ENCODE assay signal across 25 mouse cellular contexts in genomic region chr10:10550134-10550533, GRCm38 (mm10). TPM values are rescaled to one million over a fixed set of nuclear protein-coding genes. Genes with fewer than 3 reads are reported as not detected.
A peak's percentile ranks its signal among the peaks of the same experiment; 100 is the strongest.
DNase-seq lines count a peak whose midpoint lies in the region; ATAC-seq and TF ChIP-seq lines count a peak whose summit lies in the region.
"Had no signal": no experiment of that assay in that cellular context is flagged by ENCODE, and none has a peak within 500 bp of the region (broad histone marks: within the 10 kb centered on the region; RNA-seq: fewer than 3 reads in every experiment).

No protein-coding gene starts in this region.

- H3K79me2 ChIP-seq in C2C12 (ENCODE audit: control insufficient read depth, insufficient read depth) = no peaks in the 10 kb centered on the region

- H3K27me3 ChIP-seq in C2C12 (ENCODE audit: control insufficient read depth, insufficient read depth, insufficient read length) = no peaks in the 10 kb centered on the region
- no peaks in the 10 kb centered on the region for H3K27me3 ChIP-seq in midbrain, embryonic 11.5 days (ENCODE audit: control insufficient read depth, insufficient read depth, low read length)
- H3K27me3 ChIP-seq in liver, embryonic 11.5 days (replicated peaks; ENCODE audit: control insufficient read depth, insufficient read depth, low read length) = no peaks in the 10 kb centered on the region
- H3K27me3 ChIP-seq: embryonic facial prominence, embryonic 13.5 days; embryonic facial prominence, embryonic 15.5 days; forebrain, embryonic 12.5 days had no signal

- H3K9me3 ChIP-seq in midbrain, embryonic 11.5 days (ENCODE audit: control insufficient read depth, low read length) = no peaks in the 10 kb centered on the region
- H3K9me3 ChIP-seq in liver, embryonic 11.5 days (ENCODE audit: control insufficient read depth, low read length) = no peaks in the 10 kb centered on the region
- H3K9me3 ChIP-seq: embryonic facial prominence, embryonic 13.5 days; embryonic facial prominence, embryonic 15.5 days; forebrain, embryonic 10.5 days; forebrain, embryonic 12.5 days had no signal

- 84% methylated on average over 1 of the region's 1 CpGs for WGBS in midbrain, embryonic 11.5 days
- WGBS in liver, embryonic 11.5 days = 72% methylated on average over 1 of the region's 1 CpGs

- no peak overlapping the region for H3K27ac ChIP-seq in midbrain, embryonic 11.5 days (ENCODE audit: low read depth, low read length)
- no peak overlapping the region for H3K27ac ChIP-seq in liver, embryonic 11.5 days (ENCODE audit: low read depth, low read length)
- H3K27ac ChIP-seq: embryonic facial prominence, embryonic 13.5 days; embryonic facial prominence, embryonic 15.5 days; forebrain, embryonic 10.5 days; forebrain, embryonic 12.5 days had no signal

- no peak for ATAC-seq in midbrain, embryonic 11.5 days (ENCODE audit: low FRiP score)
- ATAC-seq in liver, embryonic 11.5 days (replicated peaks; ENCODE audit: low FRiP score) = no peak
- ATAC-seq: activated CD4-positive, CD25-positive, alpha-beta regulatory T cell, adult 4 months; forebrain, embryonic 14.5 days; forebrain, embryonic 16.5 days had no signal

- H3ac ChIP-seq in C2C12 (ENCODE audit: control insufficient read depth, insufficient read length, low read depth) = no peak overlapping the region

- H3K36me3 ChIP-seq in C2C12 (ENCODE audit: control insufficient read depth, insufficient read depth) = no peaks in the 10 kb centered on the region
- no peaks in the 10 kb centered on the region for H3K36me3 ChIP-seq in midbrain, embryonic 11.5 days (ENCODE audit: control insufficient read depth, insufficient read depth, low read length)
- no peaks in the 10 kb centered on the region for H3K36me3 ChIP-seq in liver, embryonic 11.5 days (ENCODE audit: control insufficient read depth, insufficient read depth, low read length)
- H3K36me3 ChIP-seq: embryonic facial prominence, embryonic 13.5 days; embryonic facial prominence, embryonic 15.5 days; forebrain, embryonic 10.5 days; forebrain, embryonic 12.5 days had no signal

- H3K4me3 ChIP-seq in C2C12 (ENCODE audit: insufficient read depth, poor library complexity, severe bottlenecking) = no peak overlapping the region
- no peak overlapping the region for H3K4me3 ChIP-seq in midbrain, embryonic 11.5 days (ENCODE audit: low read depth, low read length)
- H3K4me3 ChIP-seq in liver, embryonic 11.5 days (ENCODE audit: low read depth, low read length) = no peak overlapping the region
- H3K4me3 ChIP-seq: embryonic facial prominence, embryonic 13.5 days; embryonic facial prominence, embryonic 15.5 days; erythroblast, embryonic 14.5 days; forebrain, embryonic 10.5 days; forebrain, embryonic 12.5 days had no signal

- H3K9ac ChIP-seq in midbrain, embryonic 11.5 days (ENCODE audit: low read length) = no peak overlapping the region
- no peak overlapping the region for H3K9ac ChIP-seq in liver, embryonic 11.5 days (ENCODE audit: low read depth, low read length)
- H3K9ac ChIP-seq: embryonic facial prominence, embryonic 13.5 days; embryonic facial prominence, embryonic 15.5 days; forebrain, embryonic 12.5 days had no signal

- H3K4me2 ChIP-seq in midbrain, embryonic 11.5 days = no peak overlapping the region
- no peak overlapping the region for H3K4me2 ChIP-seq in liver, embryonic 11.5 days
- H3K4me2 ChIP-seq: embryonic facial prominence, embryonic 13.5 days; embryonic facial prominence, embryonic 15.5 days; forebrain, embryonic 12.5 days had no signal

- no peaks in the 10 kb centered on the region for H3K79me3 ChIP-seq in C2C12 (ENCODE audit: low read depth)

- DNase-seq in 3T3-L1 (ENCODE audit: low read depth, low spot score) = peak; percentile 83
- peak; percentile 67 for DNase-seq in NIH3T3 (ENCODE audit: low read depth)
- peak; percentile 17 for DNase-seq in brain, adult 2 months (ENCODE audit: low read depth, low spot score)
- no peak for DNase-seq in midbrain, embryonic 11.5 days (ENCODE audit: low spot score, missing footprints)
- DNase-seq in embryo, embryonic 11 days = no peak
- no peak for DNase-seq in liver, embryonic 11.5 days (ENCODE audit: low spot score)
- no peak for DNase-seq in thymus, postnatal 25 days
- DNase-seq: adrenal gland, adult 8-10 months; adrenal gland, postnatal 14 days; adrenal gland, postnatal 36 days; B cell, adult 2 months; cerebellum, adult 11 months; cerebellum, adult 2 months; cerebellum, adult 9-10 months; cerebellum, postnatal 10 days; cerebellum, postnatal 25 days had no signal

- no peak for TF ChIP-seq CTCF in C2C12 (IDR thresholded peaks at IDR 0.05; ENCODE audit: control insufficient read depth, insufficient read depth, insufficient read length)

- H3K4me1 ChIP-seq in midbrain, embryonic 11.5 days (ENCODE audit: control insufficient read depth, insufficient read depth, low read length) = no peaks in the 10 kb centered on the region
- no peaks in the 10 kb centered on the region; the same call in 1 of the 2 replicates for H3K4me1 ChIP-seq in liver, embryonic 11.5 days (replicated peaks; ENCODE audit: control insufficient read depth, insufficient read depth, low read length)
- H3K4me1 ChIP-seq: embryonic facial prominence, embryonic 13.5 days; embryonic facial prominence, embryonic 15.5 days; forebrain, embryonic 10.5 days; forebrain, embryonic 12.5 days had no signal

TF ChIP-seq in C2C12, 6 proteins besides CTCF, POLR2A, EP300 and RAD21:
- peak; percentile 53 for TF ChIP-seq CEBPB (IDR thresholded peaks at IDR 0.05; ENCODE audit: low read depth)
- no peak for TF ChIP-seq MYOG (IDR thresholded peaks at IDR 0.05; ENCODE audit: control insufficient read depth, extremely low read depth, insufficient read length)
- no peak for TF ChIP-seq MYOD1 (IDR thresholded peaks at IDR 0.05; ENCODE audit: control insufficient read depth, insufficient read length, low read depth)
- TF ChIP-seq USF1 (IDR thresholded peaks at IDR 0.05; ENCODE audit: low read depth) = no peak
- TF ChIP-seq FOSL1 (IDR thresholded peaks at IDR 0.05; ENCODE audit: insufficient read depth, low read length, poor library complexity, severe bottlenecking) = no peak
- no peak for TF ChIP-seq MAX (IDR thresholded peaks at IDR 0.05)

RNA-seq across cellular contexts. Expression of gene Rab32, which starts 7.9 kb away (rescaled TPM):
- polyA plus RNA-seq in C2C12 (2012; fragmentation: generic; extraction: Trizol) = 1.8 TPM
- 13.0 and 13.8 TPM in 2 replicates for polyA plus RNA-seq in midbrain, embryonic 11.5 days (2014; fragmentation: Nextera tagmentation; extraction: Ambion mirVana)
- 30.3 and 31.0 TPM in 2 replicates for polyA plus RNA-seq in liver, embryonic 11.5 days (2014; fragmentation: Nextera tagmentation; extraction: Ambion mirVana)

Comparison
In these comparisons a context has a peak if more than half of its experiments do, and no peak if none do; other contexts are left out.
1. DNase-seq: peak in 3T3-L1 (single experiment), NIH3T3 (single experiment) and brain, adult 2 months (single experiment); none in midbrain, embryonic 11.5 days (single experiment), embryo, embryonic 11 days (single experiment), liver, embryonic 11.5 days (single experiment) and thymus, postnatal 25 days (single experiment).